Mouse (Mus musculus) mouse embryonic stem cell (cell line): Measurements from ENCODE around the gene Fh1.

Source experiments
- in situ Hi-C, 2 experiments: fragments of 300-500 bp; cut with MboI; formaldehyde crosslinking; loops; 1 replicate in 1 of 2; 3 replicates in 1 of 2; pipeline ENCODE4 v1.14.3; 2019 to 2020; ENCODE audit warnings: low sequenced_read_pairs in 2 of 2, low pct_unique_long_range_greater_than_20kb in 1 of 2, mixed read lengths in 1 of 2; ENCODE audit not compliant: unreplicated experiment in 1 of 2

Fh1 gene

DNA sequence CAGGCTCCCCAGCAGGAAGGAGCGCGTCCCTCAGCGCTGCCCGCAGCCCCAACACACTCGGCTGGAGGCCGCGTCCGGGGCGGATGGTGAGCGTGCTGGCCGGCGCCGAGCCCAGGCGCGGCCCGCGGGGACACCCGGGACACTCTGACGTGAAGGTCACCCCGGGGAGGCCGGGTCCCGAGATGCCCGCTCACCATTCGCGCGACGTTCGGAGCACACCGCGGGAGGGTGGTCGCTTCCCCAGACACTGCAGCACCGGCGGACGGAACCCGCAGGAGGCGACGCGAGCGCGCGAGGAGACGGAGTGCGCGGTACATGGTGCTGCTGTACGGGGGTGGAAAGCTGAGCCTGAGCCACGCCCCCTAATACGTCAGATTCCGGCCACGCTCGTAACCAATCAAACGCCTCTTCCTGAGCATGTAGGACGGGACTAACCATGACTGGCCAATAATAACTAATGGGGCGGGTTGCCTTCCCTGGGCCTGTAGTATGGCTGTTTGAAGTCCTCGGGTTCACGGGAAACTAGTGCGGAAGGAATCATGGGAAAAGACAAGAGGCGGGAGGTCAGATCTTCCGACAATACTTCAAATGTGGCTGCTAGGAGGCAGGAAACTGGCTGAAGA, at the start of gene Fh1:
Fh1 (minus strand) TSS at position 379 of the 623 bp plus-strand sequence.
- in situ Hi-C loops = no loop called here

DNA sequence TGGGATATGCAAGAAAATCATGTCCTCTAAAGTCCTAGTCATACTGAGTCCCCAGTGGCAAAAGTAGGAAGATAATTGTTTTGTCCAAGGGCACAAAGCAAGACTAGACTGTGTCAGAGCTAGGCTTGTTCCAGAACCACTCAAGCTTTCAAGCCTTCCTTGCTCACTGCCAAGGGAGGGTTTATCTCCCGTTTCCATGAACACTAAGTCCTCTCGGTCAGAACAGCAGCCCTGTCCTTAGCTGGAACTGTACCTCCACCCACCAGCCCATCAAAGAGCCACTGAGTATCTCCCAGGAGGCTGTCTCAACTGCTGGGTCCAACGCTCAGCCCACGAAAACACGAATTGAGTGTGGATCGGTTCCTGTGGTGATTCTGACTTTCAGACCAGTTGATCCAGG, 49.7 kb upstream of the Fh1 start:
- in situ Hi-C loops = no loop called here

GRCm38 (mm10) chr1:175673563-175674325, 48.3 kb upstream of the Fh1 start:
- in situ Hi-C loops = no loop called here

- in situ Hi-C loops = no loop called here
Measured at GRCm38 (mm10) chr1:175671626-175672025, 46.2 kb upstream of the Fh1 start.

DNA sequence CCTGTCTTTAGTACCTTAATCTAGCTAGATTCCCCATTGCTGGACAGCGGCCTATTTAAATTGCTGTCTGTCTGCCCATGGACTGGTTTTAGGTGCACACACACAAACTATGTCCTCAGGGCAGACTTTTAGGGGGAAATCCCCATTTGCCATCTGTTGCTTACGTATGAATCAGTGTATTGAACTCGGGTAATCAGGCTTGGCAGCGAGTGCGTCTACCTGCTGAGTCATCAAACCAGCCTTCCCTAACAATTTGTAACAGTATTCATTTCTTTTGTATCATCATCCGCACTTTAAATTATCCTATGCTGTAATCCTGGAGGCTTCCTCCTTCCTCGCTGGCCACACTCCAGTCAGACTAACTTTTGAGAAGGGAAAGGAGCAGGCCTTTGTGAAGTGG, 44.6 kb upstream of the Fh1 start:
- in situ Hi-C loops = no loop called here

- in situ Hi-C loops = loop anchor here in 1 of 2 experiments (10.0 kb wide), 1 partner anchor 555 kb away; no protein-coding TSS in a partner anchor
Measured at GRCm38 (mm10) chr1:175669456-175669855, 44.0 kb upstream of the Fh1 start.

DNA sequence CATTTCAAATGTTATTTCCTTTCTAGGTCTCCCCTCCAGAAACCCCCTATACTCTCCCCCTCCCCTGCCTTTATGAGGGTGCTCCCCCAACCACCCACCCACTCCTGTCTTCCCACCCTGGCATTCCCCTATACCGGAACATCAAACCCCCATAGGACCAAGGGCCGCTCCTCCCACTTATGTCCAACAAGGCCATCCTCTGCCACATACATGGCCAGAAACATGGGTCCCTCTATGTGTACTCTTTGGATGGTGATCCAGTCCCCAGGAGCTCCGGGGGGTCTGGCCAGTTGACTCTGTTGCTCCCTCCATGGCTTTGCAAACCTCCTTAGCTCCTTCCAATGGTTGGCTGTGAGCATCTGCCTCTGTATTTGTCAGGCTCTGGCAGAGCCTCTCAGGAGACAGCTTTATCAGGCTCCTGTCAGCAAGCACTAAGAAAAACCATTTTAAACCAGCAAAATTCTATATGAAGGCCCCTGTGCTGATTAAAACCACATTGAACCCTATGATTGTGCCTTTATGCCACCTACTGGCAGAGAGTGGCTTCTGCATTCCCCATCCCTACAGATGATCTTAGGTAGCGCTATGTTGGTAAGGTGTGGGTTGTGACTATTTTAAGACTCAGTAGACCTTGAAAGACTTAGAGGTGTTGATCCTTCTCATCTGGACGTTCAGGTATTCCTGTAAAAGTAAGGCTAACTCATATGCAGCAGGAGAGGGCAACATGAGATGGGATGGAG, 43.4 kb upstream of the Fh1 start:
- in situ Hi-C loops = loop anchor here in 1 of 2 experiments (10.0 kb wide), 1 partner anchor 554 kb away; no protein-coding TSS in a partner anchor

DNA sequence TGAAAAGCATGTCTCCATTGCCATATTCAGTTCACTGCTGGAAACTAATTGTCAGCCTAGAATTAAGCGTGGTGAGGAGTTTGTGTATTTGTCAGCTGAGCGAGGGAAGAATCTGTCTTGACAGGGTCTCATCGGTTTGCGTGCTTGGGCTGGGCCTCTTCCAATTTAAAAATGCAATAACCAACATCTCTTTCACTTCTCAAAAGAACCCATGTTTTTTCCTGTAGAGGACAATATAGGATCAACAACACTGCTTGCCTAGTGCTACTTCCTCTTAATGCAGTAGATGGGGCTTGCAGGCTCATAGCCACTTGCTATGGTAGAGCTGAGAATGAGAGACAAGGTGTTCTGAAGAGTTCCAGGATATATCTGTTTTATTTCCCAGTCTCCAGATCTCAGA, 34.5 kb upstream of the Fh1 start:
- in situ Hi-C loops = loop anchor here in 1 of 2 experiments (10.0 kb wide), 1 partner anchor 545 kb away; no protein-coding TSS in a partner anchor

DNA sequence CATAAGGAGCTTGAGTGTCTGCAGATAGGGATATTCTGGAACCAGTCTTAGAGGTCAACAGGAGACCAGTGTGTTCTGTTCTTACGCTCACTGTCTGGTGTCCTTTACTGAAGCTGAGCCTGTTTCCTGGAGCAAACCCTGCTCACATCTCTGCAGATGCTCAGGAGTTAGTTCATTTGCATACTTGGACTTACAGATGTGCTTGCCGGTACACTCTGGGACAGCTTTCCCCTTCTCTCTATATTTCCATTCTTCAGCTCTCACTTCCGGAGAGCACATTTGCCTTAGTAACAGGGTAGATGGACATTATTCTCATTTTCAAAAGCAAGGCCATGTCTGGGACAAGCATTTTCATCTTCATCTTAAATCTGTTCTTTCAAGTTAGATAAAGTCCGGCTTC, 23.2 kb upstream of the Fh1 start:
- in situ Hi-C loops = no loop called here

DNA sequence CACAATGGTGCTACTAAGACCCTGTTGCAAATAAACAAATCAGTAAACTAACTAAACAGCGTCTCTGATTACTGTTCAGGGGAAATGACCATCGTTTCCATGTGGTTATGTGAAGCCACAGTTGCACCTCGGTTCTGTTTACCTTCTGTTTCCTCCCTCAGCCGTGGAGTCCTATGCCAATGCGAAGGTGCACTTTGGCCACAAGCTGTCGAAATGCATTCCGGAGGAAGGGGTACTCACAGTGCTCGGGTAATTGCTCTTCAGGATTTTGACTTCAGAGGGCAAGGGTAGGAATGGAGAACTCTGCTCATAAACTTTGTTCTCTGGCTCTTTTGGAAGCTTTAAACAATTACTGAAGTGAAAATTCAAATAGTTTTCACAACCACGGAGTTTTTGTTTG, 21.5 kb upstream of the Fh1 start:
- in situ Hi-C loops = no loop called here

DNA sequence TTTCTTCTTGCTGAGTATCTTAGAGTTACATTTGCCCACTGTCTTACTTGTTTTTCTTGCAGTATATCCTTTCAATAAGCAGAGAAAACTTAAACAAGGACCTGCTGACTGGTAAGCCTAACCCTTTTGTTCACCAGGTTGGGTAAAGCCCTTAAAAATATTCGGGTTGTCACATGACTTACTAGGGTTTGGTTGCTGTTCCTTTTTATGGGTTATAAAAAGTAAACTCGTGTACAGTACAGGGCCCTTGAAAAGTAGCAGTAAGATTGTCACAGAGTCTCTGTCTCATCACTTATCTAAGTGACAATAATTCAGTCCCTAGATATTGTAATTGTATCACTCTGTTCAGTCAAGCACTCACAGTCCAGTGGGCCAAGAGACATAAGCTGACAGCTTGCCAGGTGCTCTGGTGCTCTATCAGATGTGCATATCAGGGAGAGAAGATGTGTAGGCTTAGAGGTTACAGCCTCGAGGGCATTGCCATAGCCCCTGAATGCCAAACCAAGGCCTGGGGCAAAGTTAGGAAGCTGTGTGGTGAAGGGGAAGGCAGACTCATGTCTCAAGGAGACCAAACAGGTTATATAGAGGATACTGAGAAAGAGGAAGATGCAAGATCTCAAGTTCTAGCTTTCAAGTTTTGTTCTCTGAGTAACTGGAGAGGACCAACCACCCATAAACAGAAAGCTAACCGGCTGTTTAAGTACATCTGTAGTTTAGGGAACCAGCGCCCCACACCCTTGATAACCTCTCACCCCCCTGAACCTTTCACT, 18.2 kb upstream of the Fh1 start:
- in situ Hi-C loops = no loop called here

DNA sequence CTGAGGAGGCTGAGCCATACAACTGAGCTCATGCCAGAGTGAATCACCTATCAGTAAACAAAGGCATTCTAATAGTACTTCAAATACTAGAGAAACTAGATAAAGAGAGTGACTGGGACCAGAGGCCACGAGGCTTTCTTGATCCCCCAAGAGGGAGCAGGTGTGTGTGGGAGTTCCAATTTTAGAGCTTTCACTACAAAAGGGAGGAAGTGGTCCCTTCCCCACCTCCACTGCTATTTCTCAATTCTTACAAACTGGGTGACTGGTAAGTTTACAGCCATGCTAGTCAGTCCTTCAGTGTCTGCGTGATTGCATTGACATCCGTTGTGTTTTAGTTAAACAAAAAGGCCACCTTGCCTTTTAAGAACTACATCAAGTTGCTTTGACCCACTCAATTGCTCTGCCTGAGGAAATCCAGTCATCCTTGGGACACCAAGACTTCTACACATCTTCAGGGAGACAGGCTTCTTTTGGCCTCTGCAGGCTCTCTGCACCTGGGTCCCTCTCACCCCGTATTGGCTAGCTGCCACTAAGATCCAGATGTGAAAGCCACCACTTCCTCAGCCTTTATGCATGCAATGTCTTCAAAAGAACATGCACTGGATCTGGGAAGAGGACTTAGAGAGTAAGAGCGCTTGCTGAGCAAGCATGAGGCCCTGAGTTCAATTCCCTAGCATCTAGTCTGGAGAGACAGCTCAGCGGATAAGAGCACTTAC, 15.2 kb upstream of the Fh1 start:
- in situ Hi-C loops = no loop called here

DNA sequence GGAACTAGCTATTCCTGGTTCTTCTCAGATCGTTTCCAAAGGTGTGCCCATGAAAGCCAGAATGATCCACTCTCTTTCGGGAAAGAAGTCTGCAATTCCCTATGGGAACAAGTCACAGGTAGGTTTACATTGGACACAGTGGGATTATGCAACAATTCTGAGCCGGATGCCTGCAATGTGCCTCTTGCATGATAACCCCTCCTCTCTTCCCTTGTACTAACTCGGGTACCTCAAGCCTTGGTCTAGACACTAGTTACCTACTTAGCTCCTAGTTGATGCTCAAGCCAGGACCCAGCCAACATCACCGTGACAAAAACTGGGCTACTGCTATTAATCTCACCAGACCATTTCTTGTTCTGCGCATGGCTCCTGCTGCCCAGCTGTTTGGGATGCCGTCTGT, 13.6 kb upstream of the Fh1 start:
- in situ Hi-C loops = no loop called here

GRCm38 (mm10) chr1:175637677-175638076, 12.2 kb upstream of the Fh1 start:
- in situ Hi-C loops = no loop called here

GRCm38 (mm10) chr1:175632470-175632869, 7.0 kb upstream of the Fh1 start:
- in situ Hi-C loops = no loop called here

GRCm38 (mm10) chr1:175631721-175632221, 6.3 kb upstream of the Fh1 start:
- in situ Hi-C loops = no loop called here

DNA sequence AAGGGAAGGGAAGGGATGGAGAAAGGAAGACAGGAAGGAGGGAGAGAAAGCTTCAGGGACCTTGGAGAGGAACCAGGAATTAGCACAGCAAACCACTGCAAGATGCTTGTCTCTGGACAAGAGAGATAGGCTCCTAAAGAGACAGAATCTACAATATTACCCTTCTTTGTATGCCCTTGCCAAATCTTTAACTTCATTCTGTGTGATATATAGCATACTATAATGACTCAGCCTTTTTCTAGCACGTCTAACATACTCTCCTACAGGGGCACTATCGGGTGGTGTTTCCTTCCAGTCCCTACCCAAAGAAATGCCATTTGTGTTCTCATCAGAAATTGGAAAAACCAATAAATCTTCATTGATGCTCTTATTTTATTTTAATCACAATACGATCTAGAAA, 5.6 kb upstream of the Fh1 start:
- in situ Hi-C loops = no loop called here

DNA sequence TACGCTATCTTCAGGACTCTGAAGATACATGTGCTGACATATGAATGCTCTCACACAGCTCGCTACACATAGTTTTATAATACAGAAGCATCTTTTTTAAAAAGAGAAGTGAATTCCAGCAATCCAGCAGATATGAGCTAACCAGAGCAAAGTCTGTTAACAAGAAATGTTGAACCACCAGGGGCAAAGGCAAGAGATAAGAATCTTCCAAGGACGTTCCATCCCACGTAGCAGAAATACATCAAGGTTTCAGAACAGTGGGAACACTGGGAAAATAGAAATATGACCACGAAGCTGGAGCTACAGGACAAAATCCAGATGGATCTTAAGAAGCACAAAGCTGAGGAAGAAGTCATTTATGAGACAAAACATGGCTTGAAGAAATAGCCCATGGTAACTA, 4.9 kb upstream of the Fh1 start:
- in situ Hi-C loops = no loop called here
